Mouse (Mus musculus) hindbrain, embryonic 10.5 days (tissue): ENCODE measurements at regions not wholly inside any gene's neighbourhood (a gene's known extent, or its start where the extent isn't known, plus 50 kb on each side); places are given as distances from the start of the nearest gene placed in this dataset.

Source experiments
- DNase-seq: peaks from one replicate; pipeline ENCODE4 v3.0.0-alpha.2; 2017; ENCODE audit warnings: low spot score
- H3K27ac ChIP-seq: fragments of 300-500 bp; sonication (generic); 2 replicates; pipeline ENCODE4 v1.5.1; 2016; ENCODE audit warnings: mild to moderate bottlenecking, moderate library complexity
- H3K27me3 ChIP-seq: fragments of 300-500 bp; sonication (generic); 2 replicates; pipeline ENCODE4 v1.6.1; 2016; ENCODE audit warnings: mild to moderate bottlenecking; ENCODE audit not compliant: poor library complexity, insufficient read depth, severe bottlenecking
- H3K36me3 ChIP-seq: fragments of 300-500 bp; sonication (generic); 2 replicates; pipeline ENCODE4 v1.6.1; 2016; ENCODE audit warnings: mild to moderate bottlenecking, moderate library complexity
- H3K4me1 ChIP-seq: fragments of 300-500 bp; sonication (generic); replicated peaks from 2 replicates; pipeline ENCODE4 v1.6.1; 2016; ENCODE audit warnings: mild to moderate bottlenecking
- H3K4me3 ChIP-seq: fragments of 300-500 bp; sonication (generic); 2 replicates; pipeline ENCODE4 v1.5.1; 2016; ENCODE audit warnings: mild to moderate bottlenecking, moderate library complexity
- H3K9me3 ChIP-seq: fragments of 300-500 bp; sonication (generic); 2 replicates; pipeline ENCODE4 v1.6.1; 2016; ENCODE audit warnings: mild to moderate bottlenecking, moderate library complexity
- WGBS: fragments of 180-500 bp; shearing (Covaris S2); methylation state at CpG from one replicate; pipeline ENCODE4 v1.1.7; 2016; 5-methylcytosine and 5-hydroxymethylcytosine counted together

GRCm38 (mm10) chr10:115025950-115026349 is 158.9 kb downstream of the Tph2 start:
- no peak for DNase-seq
- Histone ChIP-seq H3K9me3 (no peaks in the 10 kb centered on the region), H3K27me3 (no peaks in the 10 kb centered on the region), H3K4me3 (no peak overlapping the region), H3K4me1 (no peaks in the 10 kb centered on the region), H3K36me3 (no peaks in the 10 kb centered on the region), H3K27ac (no peak overlapping the region)
- 89% methylated on average over 2 of the region's 2 CpGs for WGBS

GRCm38 (mm10) chr10:115019443-115019842 is 165.4 kb downstream of the Tph2 start:
- Histone ChIP-seq H3K36me3 (no peaks in the 10 kb centered on the region), H3K4me1 (no peaks in the 10 kb centered on the region), H3K27ac (no peak overlapping the region), H3K4me3 (no peak overlapping the region), H3K9me3 (no peaks in the 10 kb centered on the region), H3K27me3 (no peaks in the 10 kb centered on the region)
- DNase-seq: no peak
- WGBS: 64% methylated on average over 9 of the region's 9 CpGs

GRCm38 (mm10) chr10:115013491-115014001 is 171.3 kb downstream of the Tph2 start:
- Histone ChIP-seq H3K27ac (no peak overlapping the region), H3K36me3 (no peaks in the 10 kb centered on the region), H3K27me3 (no peaks in the 10 kb centered on the region), H3K4me3 (no peak overlapping the region), H3K4me1 (no peaks in the 10 kb centered on the region; the same call in 1 of the 2 replicates), H3K9me3 (no peaks in the 10 kb centered on the region)
- no peak for DNase-seq
- 28% methylated on average over 11 of the region's 11 CpGs for WGBS

GRCm38 (mm10) chr10:115012922-115013321 is 171.9 kb downstream of the Tph2 start:
- no peaks in the 10 kb centered on the region for H3K27me3 ChIP-seq
- WGBS: 81% methylated on average over 6 of the region's 6 CpGs
- no peak overlapping the region for H3K4me3 ChIP-seq
- no peaks in the 10 kb centered on the region for H3K36me3 ChIP-seq
- no peak overlapping the region for H3K27ac ChIP-seq
- no peaks in the 10 kb centered on the region; the same call in 1 of the 2 replicates for H3K4me1 ChIP-seq
- no peak for DNase-seq
- no peaks in the 10 kb centered on the region for H3K9me3 ChIP-seq

GRCm38 (mm10) chr10:115012316-115012715 is 172.5 kb downstream of the Tph2 start:
- 64% methylated on average over 7 of the region's 7 CpGs for WGBS
- no peak for DNase-seq
- Histone ChIP-seq H3K36me3 (no peaks in the 10 kb centered on the region), H3K27me3 (no peaks in the 10 kb centered on the region), H3K27ac (no peak overlapping the region), H3K4me1 (no peaks in the 10 kb centered on the region; the same call in 1 of the 2 replicates), H3K4me3 (no peak overlapping the region), H3K9me3 (no peaks in the 10 kb centered on the region)

GRCm38 (mm10) chr10:115011911-115012310 is 172.9 kb downstream of the Tph2 start:
- Histone ChIP-seq H3K27me3 (no peaks in the 10 kb centered on the region), H3K36me3 (no peaks in the 10 kb centered on the region), H3K4me3 (no peak overlapping the region), H3K27ac (no peak overlapping the region), H3K4me1 (no peaks in the 10 kb centered on the region; the same call in 1 of the 2 replicates), H3K9me3 (no peaks in the 10 kb centered on the region)
- 88% methylated on average over 3 of the region's 3 CpGs for WGBS
- DNase-seq: no peak

- Histone ChIP-seq H3K36me3 (no peaks in the 10 kb centered on the region), H3K27me3 (no peaks in the 10 kb centered on the region), H3K4me3 (no peak overlapping the region), H3K4me1 (no peaks in the 10 kb centered on the region), H3K9me3 (no peaks in the 10 kb centered on the region), H3K27ac (no peak overlapping the region)
- WGBS: 77% methylated on average over 3 of the region's 3 CpGs
- no peak for DNase-seq
These were observed 188.4 kb downstream of the Tph2 start for GRCm38 (mm10) chr10:114996400-114996799.

- 77% methylated on average over 3 of the region's 3 CpGs for WGBS
- H3K4me1 ChIP-seq: no peaks in the 10 kb centered on the region
- H3K9me3 ChIP-seq: no peaks in the 10 kb centered on the region
- no peak overlapping the region for H3K27ac ChIP-seq
- no peak overlapping the region for H3K4me3 ChIP-seq
- no peaks in the 10 kb centered on the region for H3K36me3 ChIP-seq
- DNase-seq: no peak
- no peaks in the 10 kb centered on the region for H3K27me3 ChIP-seq
These were observed 189.5 kb downstream of the Tph2 start for GRCm38 (mm10) chr10:114995211-114995908.

GRCm38 (mm10) chr10:114988453-114989226 is 186.5 kb upstream of the Trhde start:
- Histone ChIP-seq H3K4me3 (no peak overlapping the region), H3K27ac (no peak overlapping the region), H3K27me3 (no peaks in the 10 kb centered on the region), H3K36me3 (no peaks in the 10 kb centered on the region), H3K4me1 (no peaks in the 10 kb centered on the region), H3K9me3 (no peaks in the 10 kb centered on the region)
- DNase-seq: no peak
- WGBS: 87% methylated on average over 8 of the region's 8 CpGs

- no peak for DNase-seq
- Histone ChIP-seq H3K4me3 (no peak overlapping the region), H3K27ac (no peak overlapping the region), H3K27me3 (no peaks in the 10 kb centered on the region), H3K36me3 (no peaks in the 10 kb centered on the region), H3K4me1 (no peaks in the 10 kb centered on the region), H3K9me3 (no peaks in the 10 kb centered on the region)
- 91% methylated on average over 2 of the region's 2 CpGs for WGBS
These were observed 170.3 kb upstream of the Trhde start for GRCm38 (mm10) chr10:114972364-114972763.

GRCm38 (mm10) chr10:114963656-114964055 is 161.5 kb upstream of the Trhde start:
- DNase-seq: no peak
- H3K27ac ChIP-seq: no peak overlapping the region
- no peaks in the 10 kb centered on the region for H3K4me1 ChIP-seq
- no peaks in the 10 kb centered on the region for H3K36me3 ChIP-seq
- WGBS: 82% methylated on average over 2 of the region's 2 CpGs
- H3K4me3 ChIP-seq: no peak overlapping the region
- H3K27me3 ChIP-seq: no peaks in the 10 kb centered on the region
- no peaks in the 10 kb centered on the region for H3K9me3 ChIP-seq

- H3K27ac ChIP-seq: no peak overlapping the region
- H3K9me3 ChIP-seq: no peaks in the 10 kb centered on the region
- no peak for DNase-seq
- no peak overlapping the region for H3K4me3 ChIP-seq
- H3K27me3 ChIP-seq: no peaks in the 10 kb centered on the region
- WGBS: 48% methylated on average over 3 of the region's 3 CpGs
- no peaks in the 10 kb centered on the region for H3K36me3 ChIP-seq
- no peaks in the 10 kb centered on the region for H3K4me1 ChIP-seq
These were observed 155.8 kb upstream of the Trhde start for GRCm38 (mm10) chr10:114957909-114958308.

GRCm38 (mm10) chr10:114956257-114956656 is 154.2 kb upstream of the Trhde start:
- Histone ChIP-seq H3K27ac (no peak overlapping the region), H3K9me3 (no peaks in the 10 kb centered on the region), H3K4me1 (no peaks in the 10 kb centered on the region), H3K27me3 (no peaks in the 10 kb centered on the region), H3K4me3 (no peak overlapping the region), H3K36me3 (no peaks in the 10 kb centered on the region)
- WGBS: 89% methylated on average over 6 of the region's 6 CpGs
- DNase-seq: no peak
